Mouse (Mus musculus): ENCODE measurements around the gene Alkbh4. TPM values are rescaled to one million over a fixed set of nuclear protein-coding genes. Genes with fewer than 3 reads are reported as not detected.
"Not testable (repeated sequence)": the region's sequence is repeated elsewhere in the genome, so short reads cannot be mapped to it uniquely, and the experiment has no call there.

Gene Alkbh4
- polyA plus RNA-seq, 1 experiment from 2014 or later, result 26.4 TPM

DNA sequence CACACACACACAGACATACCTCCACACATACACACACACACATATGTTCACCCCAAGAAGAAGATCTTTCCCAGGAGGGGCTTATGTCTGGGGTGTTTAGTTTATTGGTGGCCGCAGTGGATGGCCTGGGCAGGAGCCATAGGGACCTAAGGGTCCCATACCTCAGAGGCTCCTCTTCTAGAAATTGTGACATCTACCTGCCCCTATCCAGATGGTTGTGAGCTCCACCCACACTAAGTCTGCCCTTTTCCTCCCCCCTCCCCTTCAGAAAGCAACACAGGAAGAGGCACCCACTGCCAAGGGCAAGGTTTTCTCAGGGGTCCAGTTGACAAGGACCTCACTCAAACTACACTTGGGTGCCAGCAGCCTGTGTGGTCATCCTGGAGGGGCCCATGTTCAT, 11.0 kb downstream of the Alkbh4 start:
- Histone ChIP-seq H3K27ac (replicated peaks) (no peak overlapping the region), H3K4me2 (replicated peaks) (no peak overlapping the region), H3K27me3 (no peaks in the 10 kb centered on the region), H3K4me3 (no peak overlapping the region), H3K36me3 (0 out of 2 replicates have a peak, but pooled peaks cover 7% of the 10 kb centered on the region), H3K9ac (replicated peaks) (no peak overlapping the region), H3K4me1 (no peaks in the 10 kb centered on the region), H3K9me3 (no peaks in the 10 kb centered on the region)
- WGBS, result 100% methylated on average over 1 of the region's 1 CpGs
- ATAC-seq (ENCODE audit: low FRiP score, low read depth), result no peak

DNA sequence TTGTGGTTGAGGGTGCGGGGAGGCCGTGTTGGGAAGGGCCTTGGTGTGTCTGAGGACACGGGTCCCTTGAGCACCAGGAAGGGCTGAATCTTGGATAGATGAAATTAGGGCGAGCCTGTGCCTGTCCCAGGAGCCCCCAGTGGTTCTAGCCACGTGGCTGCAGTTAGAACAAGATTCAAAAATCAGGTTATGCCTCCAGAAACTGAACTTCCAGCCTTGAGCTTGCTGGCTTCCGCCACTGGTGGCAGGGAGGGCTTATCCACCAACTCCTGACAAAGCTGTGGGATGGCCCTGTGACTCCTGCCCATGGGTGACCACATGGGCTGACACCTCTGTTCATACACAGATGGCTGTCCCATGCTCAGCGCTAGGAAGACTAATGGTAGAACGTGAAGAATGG, 11.8 kb downstream of the Alkbh4 start:
- H3K4me2 ChIP-seq (replicated peaks), result no peak overlapping the region
- H3K9ac ChIP-seq (replicated peaks), result no peak overlapping the region
- ATAC-seq (ENCODE audit: low FRiP score, low read depth), result no peak
- H3K4me3 ChIP-seq, result no peak overlapping the region
- H3K27ac ChIP-seq (replicated peaks), result no peak overlapping the region
- no peaks in the 10 kb centered on the region for H3K36me3 ChIP-seq
- no peaks in the 10 kb centered on the region for H3K9me3 ChIP-seq
- no peaks in the 10 kb centered on the region for H3K27me3 ChIP-seq
- 71% methylated on average over 8 of the region's 8 CpGs for WGBS
- H3K4me1 ChIP-seq, result no peaks in the 10 kb centered on the region

DNA sequence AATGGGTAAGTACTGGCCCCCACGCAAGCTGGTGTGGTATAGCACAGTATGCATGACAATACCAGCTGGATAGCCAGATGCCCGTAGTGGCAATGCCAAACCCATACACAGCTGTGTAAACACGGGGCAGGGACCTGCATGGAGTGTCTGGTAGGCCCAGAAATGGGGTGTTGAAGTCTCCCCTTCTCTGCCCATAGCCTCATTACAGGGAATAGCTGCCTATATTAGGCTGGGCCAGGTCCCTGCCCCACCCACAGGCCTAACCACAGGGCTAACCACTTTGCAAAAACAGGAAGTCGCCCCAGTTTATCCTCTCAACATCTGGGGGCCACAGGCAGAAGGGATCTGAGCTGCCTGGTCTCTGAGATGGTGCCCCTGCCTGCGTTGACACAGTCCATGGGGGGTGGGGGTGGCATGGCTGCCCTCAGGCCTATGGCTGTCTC, 13.2 kb downstream of the Alkbh4 start:
- not testable (repeated sequence) for H3K27me3 ChIP-seq; H3K9me3 ChIP-seq; ATAC-seq (ENCODE audit: low FRiP score, low read depth); H3K9ac ChIP-seq (replicated peaks); H3K4me1 ChIP-seq; H3K4me2 ChIP-seq (replicated peaks); H3K4me3 ChIP-seq; H3K27ac ChIP-seq (replicated peaks); H3K36me3 ChIP-seq
- 82% methylated on average over 5 of the region's 5 CpGs for WGBS

DNA sequence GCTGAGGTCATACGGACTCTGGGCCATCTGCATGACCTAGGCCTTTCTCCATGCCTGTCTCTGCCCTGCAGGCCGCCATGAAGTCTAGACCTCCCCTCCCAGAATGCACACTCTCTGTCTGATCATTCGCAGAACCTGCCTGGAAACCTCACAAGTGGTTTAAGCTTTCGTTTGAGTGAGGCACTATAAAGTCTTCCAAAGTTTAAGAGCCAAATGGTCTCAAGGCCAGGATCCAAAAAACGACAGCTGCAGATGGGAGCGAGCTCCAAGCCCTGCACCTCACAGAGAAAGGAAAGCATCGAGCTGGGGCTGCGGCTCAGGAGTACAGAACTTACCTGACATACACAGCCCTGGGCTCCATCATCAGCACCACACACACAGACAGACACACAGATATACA, 16.4 kb downstream of the Alkbh4 start:
- no peak overlapping the region for H3K4me2 ChIP-seq (replicated peaks)
- no peak overlapping the region for H3K9ac ChIP-seq (replicated peaks)
- H3K36me3 ChIP-seq, result no peaks in the 10 kb centered on the region
- H3K9me3 ChIP-seq, result no peaks in the 10 kb centered on the region
- no peak overlapping the region for H3K4me3 ChIP-seq
- H3K27me3 ChIP-seq, result no peaks in the 10 kb centered on the region
- H3K4me1 ChIP-seq, result no peaks in the 10 kb centered on the region
- ATAC-seq (ENCODE audit: low FRiP score, low read depth), result no peak
- no peak overlapping the region for H3K27ac ChIP-seq (replicated peaks)
- 82% methylated on average over 8 of the region's 8 CpGs for WGBS

DNA sequence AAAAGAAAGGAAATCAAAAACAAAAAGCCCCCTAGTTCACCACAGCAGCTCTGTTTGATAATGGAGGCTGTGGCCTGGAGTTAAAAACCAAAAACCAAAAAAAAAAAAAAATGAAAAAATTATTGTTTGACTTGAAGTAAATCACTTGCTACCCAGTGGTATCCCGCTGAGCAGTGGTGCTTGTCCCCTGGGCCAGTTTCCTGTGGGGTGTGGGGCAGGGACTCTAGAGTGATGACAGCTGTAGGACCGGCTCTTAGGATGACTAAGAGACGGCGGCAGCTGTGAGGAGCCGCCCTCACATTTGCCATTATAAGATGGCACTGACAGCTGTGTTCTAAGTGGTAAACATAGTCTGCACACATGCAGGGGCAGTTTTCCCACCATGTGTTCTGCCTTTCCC, 19.5 kb downstream of the Alkbh4 start:
- WGBS, result 86% methylated on average over 5 of the region's 5 CpGs
- no peak overlapping the region for H3K4me2 ChIP-seq (replicated peaks)
- no peaks in the 10 kb centered on the region for H3K27me3 ChIP-seq
- no peak for ATAC-seq (ENCODE audit: low FRiP score, low read depth)
- no peak overlapping the region for H3K9ac ChIP-seq (replicated peaks)
- H3K4me1 ChIP-seq, result no peaks in the 10 kb centered on the region
- no peaks in the 10 kb centered on the region for H3K36me3 ChIP-seq
- H3K4me3 ChIP-seq, result no peak overlapping the region
- H3K27ac ChIP-seq (replicated peaks), result no peak overlapping the region
- no peaks in the 10 kb centered on the region for H3K9me3 ChIP-seq

DNA sequence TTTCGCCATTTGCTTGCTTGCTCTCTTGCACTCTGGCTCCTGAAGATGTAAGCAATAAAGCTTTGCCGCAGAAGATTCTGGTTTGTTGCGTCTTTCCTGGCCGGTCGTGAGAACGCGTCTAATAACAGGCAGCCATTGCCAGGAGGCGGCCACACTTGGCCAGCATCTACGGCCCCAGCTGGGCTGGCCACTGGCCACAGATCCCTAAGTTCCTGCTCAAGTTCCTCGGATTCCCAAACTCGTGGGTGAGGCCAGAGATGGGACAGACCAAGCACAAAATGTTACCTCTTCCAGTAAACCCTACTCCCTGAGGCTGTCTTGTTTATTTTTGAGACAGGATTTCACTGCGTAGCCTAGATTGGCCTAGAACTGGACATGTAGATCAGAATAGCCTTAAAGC, 24.1 kb downstream of the Alkbh4 start:
- H3K9ac ChIP-seq (replicated peaks); H3K27me3 ChIP-seq; ATAC-seq (ENCODE audit: low FRiP score, low read depth); H3K4me1 ChIP-seq; H3K4me2 ChIP-seq (replicated peaks); H3K27ac ChIP-seq (replicated peaks); H3K4me3 ChIP-seq; H3K36me3 ChIP-seq; H3K9me3 ChIP-seq: not testable (repeated sequence)
- WGBS, result 93% methylated on average over 11 of the region's 12 CpGs

DNA sequence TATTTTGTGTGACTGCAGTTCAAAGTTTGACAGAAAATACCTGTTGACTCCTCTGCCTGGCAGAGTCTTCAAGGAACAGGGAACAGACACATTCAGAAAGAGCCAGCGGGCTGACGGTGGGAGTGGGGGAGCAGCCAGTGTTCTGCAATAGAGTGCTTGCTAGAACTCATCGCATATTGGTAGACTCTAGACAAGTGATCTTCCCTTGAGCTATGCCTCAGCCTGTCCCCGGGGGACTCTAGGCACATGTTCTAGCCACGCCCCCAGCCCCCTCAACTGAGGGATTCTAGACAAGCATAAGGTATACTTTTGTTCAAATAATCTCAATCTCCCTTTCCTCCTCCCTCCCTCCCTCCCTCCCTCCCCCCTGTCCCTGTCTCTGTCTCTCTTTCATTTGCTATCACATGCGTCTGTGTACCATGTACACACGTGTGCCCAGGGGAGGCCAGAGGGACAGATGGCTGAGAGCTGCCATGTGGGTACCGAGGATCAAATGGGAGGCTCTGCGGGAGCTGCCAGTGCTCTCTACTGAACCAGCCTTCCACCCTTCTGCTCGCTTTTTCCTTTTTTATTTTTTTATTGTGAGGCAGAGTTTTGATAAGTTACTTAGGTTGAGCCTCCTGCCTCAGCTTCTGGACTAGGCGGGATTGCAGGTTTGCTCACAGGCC, 28.0 kb downstream of the Alkbh4 start:
- no peaks in the 10 kb centered on the region for H3K27me3 ChIP-seq
- H3K4me2 ChIP-seq (replicated peaks), result no peak overlapping the region
- peak overlapping the region; percentile 36; the same call in 1 of the 2 replicates for H3K27ac ChIP-seq (replicated peaks)
- peak; percentile 27; the same call in 1 of the 2 replicates for ATAC-seq (ENCODE audit: low FRiP score, low read depth)
- 75% methylated on average over 11 of the region's 11 CpGs for WGBS
- no peaks in the 10 kb centered on the region for H3K4me1 ChIP-seq
- peaks cover 12% of the 10 kb centered on the region; the same call in 1 of the 2 replicates for H3K36me3 ChIP-seq
- no peaks in the 10 kb centered on the region for H3K9me3 ChIP-seq
- no peak overlapping the region for H3K9ac ChIP-seq (replicated peaks)
- no peak overlapping the region for H3K4me3 ChIP-seq

DNA sequence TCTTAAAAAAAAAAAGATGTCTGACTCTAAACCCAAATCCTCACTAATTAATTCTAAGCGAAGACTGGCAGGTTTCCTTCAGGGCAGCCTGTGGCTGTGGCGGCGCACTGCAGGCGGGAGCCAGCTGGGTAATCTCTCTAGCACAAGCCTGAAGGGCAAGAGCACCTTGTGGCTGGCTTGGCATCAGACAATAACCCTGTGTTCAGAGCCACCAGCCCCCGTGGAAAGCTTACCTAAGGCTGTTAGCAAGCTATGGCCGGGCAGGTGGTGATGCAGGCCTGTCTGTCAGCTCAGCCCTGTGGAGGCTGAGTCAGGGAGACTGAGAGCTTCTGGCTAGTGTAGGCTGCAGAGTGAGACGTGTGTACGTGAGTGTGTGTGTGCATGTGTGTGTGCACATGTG, 29.3 kb downstream of the Alkbh4 start:
- Histone ChIP-seq H3K4me1 (peaks cover 7% of the 10 kb centered on the region; the same call in 1 of the 2 replicates), H3K9me3 (no peaks in the 10 kb centered on the region), H3K36me3 (peaks cover 12% of the 10 kb centered on the region; the same call in 1 of the 2 replicates), H3K27ac (replicated peaks) (peak overlapping the region; percentile 30; the same call in 1 of the 2 replicates), H3K4me3 (no peak overlapping the region), H3K4me2 (replicated peaks) (no peak overlapping the region), H3K9ac (replicated peaks) (no peak overlapping the region), H3K27me3 (no peaks in the 10 kb centered on the region)
- no peak for ATAC-seq (ENCODE audit: low FRiP score, low read depth)
- WGBS, result 86% methylated on average over 8 of the region's 8 CpGs

DNA sequence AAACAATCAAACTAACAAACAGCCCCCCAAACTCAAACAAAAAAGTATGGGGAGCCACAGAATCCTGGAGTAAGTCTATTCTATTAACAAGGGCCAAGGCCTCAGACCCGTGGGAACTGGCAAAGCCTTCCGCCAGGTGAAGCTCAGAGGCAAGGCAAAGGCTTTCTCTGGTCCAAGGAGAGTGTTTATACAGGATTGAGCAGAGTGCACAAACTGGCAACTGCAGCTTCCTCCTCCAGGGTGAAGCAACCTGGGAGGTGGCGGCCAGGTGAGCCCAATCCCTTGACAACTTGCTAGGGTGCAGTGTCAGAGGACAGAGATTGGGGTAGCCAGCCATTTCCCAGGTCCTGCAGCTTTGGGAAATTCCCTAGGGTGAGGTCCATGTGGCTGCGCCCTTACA, 31.4 kb downstream of the Alkbh4 start:
- H3K9me3 ChIP-seq, result no peaks in the 10 kb centered on the region
- H3K36me3 ChIP-seq, result peaks cover 8% of the 10 kb centered on the region; the same call in 1 of the 2 replicates
- 94% methylated on average over 4 of the region's 4 CpGs for WGBS
- H3K4me3 ChIP-seq, result no peak overlapping the region
- peaks cover 8% of the 10 kb centered on the region for H3K27me3 ChIP-seq
- no peak overlapping the region for H3K9ac ChIP-seq (replicated peaks)
- H3K4me2 ChIP-seq (replicated peaks), result no peak overlapping the region
- H3K27ac ChIP-seq (replicated peaks), result no peak overlapping the region
- ATAC-seq (ENCODE audit: low FRiP score, low read depth), result no peak
- peaks cover 16% of the 10 kb centered on the region for H3K4me1 ChIP-seq

DNA sequence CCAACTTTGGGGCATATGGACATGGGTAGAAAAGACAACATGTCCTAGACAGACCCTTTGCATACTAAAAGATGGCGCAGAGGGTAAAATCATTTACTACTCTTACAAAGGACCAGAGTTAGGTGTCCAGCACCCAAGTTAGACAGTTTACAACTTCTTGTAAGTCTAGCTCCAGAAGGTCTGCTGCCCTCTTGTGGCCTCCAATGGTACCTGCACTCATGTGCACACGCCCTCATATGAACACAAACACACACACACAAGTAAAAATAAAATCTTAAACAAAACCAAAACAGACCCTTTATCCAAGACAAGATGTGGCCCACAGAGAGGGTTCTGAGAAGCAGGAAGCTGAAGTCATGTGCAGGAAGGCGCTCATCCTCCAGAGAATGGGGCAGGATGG, 32.1 kb downstream of the Alkbh4 start:
- H3K27me3 ChIP-seq, result peaks cover 13% of the 10 kb centered on the region
- no peak overlapping the region for H3K4me3 ChIP-seq
- peaks cover 16% of the 10 kb centered on the region for H3K4me1 ChIP-seq
- H3K9me3 ChIP-seq, result no peaks in the 10 kb centered on the region
- peaks cover 8% of the 10 kb centered on the region; the same call in 1 of the 2 replicates for H3K36me3 ChIP-seq
- no peak overlapping the region for H3K4me2 ChIP-seq (replicated peaks)
- H3K9ac ChIP-seq (replicated peaks), result no peak overlapping the region
- no peak for ATAC-seq (ENCODE audit: low FRiP score, low read depth)
- no peak overlapping the region for H3K27ac ChIP-seq (replicated peaks)
- 91% methylated on average over 3 of the region's 3 CpGs for WGBS

DNA sequence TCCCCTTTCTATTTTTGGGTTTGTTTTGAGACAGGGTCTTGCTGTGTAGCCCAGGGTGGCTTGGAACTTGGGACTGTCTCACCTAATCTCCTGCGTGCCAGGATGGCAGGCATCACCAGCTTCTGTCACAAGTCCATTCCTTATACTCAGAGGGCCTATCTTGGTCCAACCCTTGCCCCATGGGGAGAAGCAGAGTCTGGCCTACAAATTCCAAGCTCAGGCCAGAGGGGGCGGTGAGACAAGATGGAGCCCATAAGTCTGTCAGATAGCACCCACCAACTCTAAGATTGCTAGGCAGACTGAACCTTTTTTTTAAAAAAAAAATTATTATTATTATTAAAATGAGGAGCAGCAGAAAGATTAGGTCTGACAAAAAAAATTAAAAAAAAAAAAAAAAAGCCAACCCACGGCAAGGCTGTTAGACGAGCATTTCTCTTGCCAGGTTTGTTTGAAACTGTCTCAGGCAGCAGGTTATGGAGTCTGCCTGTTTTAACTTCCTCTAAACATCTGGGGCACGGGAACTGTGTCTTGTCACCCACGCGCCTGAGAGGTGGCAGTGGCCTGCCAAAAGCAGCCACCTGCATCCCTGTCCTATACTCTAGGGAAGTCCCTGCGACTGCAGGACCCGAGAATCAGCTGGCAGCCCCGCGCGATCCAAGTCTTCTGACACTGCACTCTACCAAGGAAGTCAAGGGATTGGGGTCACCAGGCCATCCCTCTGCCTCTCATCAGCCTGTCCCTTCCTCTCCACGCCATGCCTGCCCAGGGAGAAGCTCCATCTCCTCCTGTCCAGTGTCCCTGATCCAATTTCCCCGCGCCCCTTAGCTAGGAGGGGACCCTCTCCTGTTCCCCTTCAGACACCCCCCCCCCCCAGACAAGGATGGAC, 33.9 kb downstream of the Alkbh4 start:
- WGBS, result 12% methylated on average over 15 of the region's 15 CpGs
- H3K27ac ChIP-seq (replicated peaks), result peak overlapping the region; percentile 69
- peak; percentile 52; the same call in 1 of the 2 replicates for ATAC-seq (ENCODE audit: low FRiP score, low read depth)

More for the DNA sequence above, 33.9 kb downstream of the Alkbh4 start:
- H3K9me3 ChIP-seq, result no peaks in the 10 kb centered on the region
- H3K27me3 ChIP-seq, result peaks cover 13% of the 10 kb centered on the region
- H3K36me3 ChIP-seq, result peaks cover 8% of the 10 kb centered on the region; the same call in 1 of the 2 replicates
- H3K9ac ChIP-seq (replicated peaks), result peak overlapping the region; percentile 81
- peak overlapping the region; percentile 61 for H3K4me3 ChIP-seq
- peaks cover 16% of the 10 kb centered on the region for H3K4me1 ChIP-seq
- H3K4me2 ChIP-seq (replicated peaks), result peak overlapping the region; percentile 88
